Mouse (Mus musculus): ENCODE measurements around the gene Slc22a20. TPM values are rescaled to one million over a fixed set of nuclear protein-coding genes. Genes with fewer than 3 reads are reported as not detected.
A peak's percentile ranks its signal among the peaks of the same experiment; 100 is the strongest.

Gene Slc22a20
- polyA plus RNA-seq, 1 experiment from 2014 or later: not detected

- Histone ChIP-seq H3K36me3 (peaks cover 11% of the 10 kb centered on the region), H3K4me1 (peaks cover 34% of the 10 kb centered on the region), H3K27me3 (peaks cover 11% of the 10 kb centered on the region), H3K9ac (peak overlapping the region; percentile 59; the same call in 1 of the 2 replicates), H3K9me3 (no peaks in the 10 kb centered on the region), H3K27ac (no peak overlapping the region), H3K4me2 (peak overlapping the region; percentile 44), H3K4me3 (no peak overlapping the region)
- no peak for ATAC-seq (ENCODE audit: insufficient number of reproducible peaks, insufficient read depth, low FRiP score, low TSS enrichment, low read depth)
- WGBS: 70% methylated on average over 15 of the region's 15 CpGs
These were observed 63.6 kb downstream of the Slc22a20 start for GRCm38 (mm10) chr19:5922119-5922942.

- H3K36me3 ChIP-seq: peaks cover 15% of the 10 kb centered on the region
- no peak for ATAC-seq (ENCODE audit: insufficient number of reproducible peaks, insufficient read depth, low FRiP score, low TSS enrichment, low read depth)
- 15% methylated on average over 9 of the region's 9 CpGs for WGBS
- H3K4me3 ChIP-seq: 0 out of 2 replicates have a peak overlapping the region, but pooled peaks have one; percentile 8
- peak overlapping the region; percentile 44 for H3K4me2 ChIP-seq
- peaks cover 11% of the 10 kb centered on the region for H3K27me3 ChIP-seq
- H3K4me1 ChIP-seq: peaks cover 30% of the 10 kb centered on the region
- H3K9me3 ChIP-seq: no peaks in the 10 kb centered on the region
- H3K9ac ChIP-seq: peak overlapping the region; percentile 59; the same call in 1 of the 2 replicates
- no peak overlapping the region for H3K27ac ChIP-seq
These were observed 64.2 kb downstream of the Slc22a20 start for GRCm38 (mm10) chr19:5921715-5922114.

Other genes with a start within 250 kb of the Slc22a20 start
- gene Ltbp3, start 245.2 kb downstream of the Slc22a20 start, polyA plus RNA-seq (2015; fragmentation: Nextera tagmentation; extraction: Ambion mirVana): 44.4 and 47.8 TPM in 2 replicates
- 73.0 and 75.3 TPM in 2 replicates for gene Scyl1, start 214.7 kb downstream of the Slc22a20 start, polyA plus RNA-seq (2015; fragmentation: Nextera tagmentation; extraction: Ambion mirVana)
- 30.6 and 34.0 TPM in 2 replicates for gene Frmd8, start 110.9 kb downstream of the Slc22a20 start, polyA plus RNA-seq (2015; fragmentation: Nextera tagmentation; extraction: Ambion mirVana)
- gene Slc25a45, start 108.3 kb downstream of the Slc22a20 start, polyA plus RNA-seq (2015; fragmentation: Nextera tagmentation; extraction: Ambion mirVana): 3.1 and 4.5 TPM in 2 replicates
- gene Tigd3, start 92.0 kb downstream of the Slc22a20 start, polyA plus RNA-seq (2015; fragmentation: Nextera tagmentation; extraction: Ambion mirVana): 3.8 and 4.7 TPM in 2 replicates
- gene Dpf2, start 73.1 kb downstream of the Slc22a20 start, polyA plus RNA-seq (2015; fragmentation: Nextera tagmentation; extraction: Ambion mirVana): 164 and 179 TPM in 2 replicates
- gene Cdc42ep2, start 61.3 kb downstream of the Slc22a20 start, polyA plus RNA-seq (2015; fragmentation: Nextera tagmentation; extraction: Ambion mirVana): 4.7 TPM in 2 replicates
- 74.5 and 79.5 TPM in 2 replicates for gene Pola2, start 21.9 kb downstream of the Slc22a20 start, polyA plus RNA-seq (2015; fragmentation: Nextera tagmentation; extraction: Ambion mirVana)
- gene Capn1, start 29.8 kb upstream of the Slc22a20 start, polyA plus RNA-seq (2015; fragmentation: Nextera tagmentation; extraction: Ambion mirVana): 8.1 and 10.3 TPM in 2 replicates
- gene Syvn1, start 60.4 kb upstream of the Slc22a20 start, polyA plus RNA-seq (2015; fragmentation: Nextera tagmentation; extraction: Ambion mirVana): 28.3 and 28.4 TPM in 2 replicates
- gene Mrpl49, start 71.6 kb upstream of the Slc22a20 start, polyA plus RNA-seq (2015; fragmentation: Nextera tagmentation; extraction: Ambion mirVana): 79.5 and 80.4 TPM in 2 replicates
- gene Fau, start 71.7 kb upstream of the Slc22a20 start, polyA plus RNA-seq (2015; fragmentation: Nextera tagmentation; extraction: Ambion mirVana): 714 and 858 TPM in 2 replicates
- 33.2 TPM in 2 replicates for gene Znhit2, start 75.0 kb upstream of the Slc22a20 start, polyA plus RNA-seq (2015; fragmentation: Nextera tagmentation; extraction: Ambion mirVana)
- 21.7 and 22.0 TPM in 2 replicates for gene Tm7sf2, start 82.2 kb upstream of the Slc22a20 start, polyA plus RNA-seq (2015; fragmentation: Nextera tagmentation; extraction: Ambion mirVana)
- gene Vps51, start 91.1 kb upstream of the Slc22a20 start, polyA plus RNA-seq (2015; fragmentation: Nextera tagmentation; extraction: Ambion mirVana): 66.6 and 74.4 TPM in 2 replicates
- gene Tmem262, start 93.9 kb upstream of the Slc22a20 start, polyA plus RNA-seq (2015; fragmentation: Nextera tagmentation; extraction: Ambion mirVana): not detected in 2 replicates
- gene Gm28374, start 96.1 kb upstream of the Slc22a20 start, polyA plus RNA-seq (2015; fragmentation: Nextera tagmentation; extraction: Ambion mirVana): 1.6 and 2.1 TPM in 2 replicates
- 79.1 and 81.3 TPM in 2 replicates for gene Zfpl1, start 98.8 kb upstream of the Slc22a20 start, polyA plus RNA-seq (2015; fragmentation: Nextera tagmentation; extraction: Ambion mirVana)
- gene Cdca5, start 98.8 kb upstream of the Slc22a20 start, polyA plus RNA-seq (2015; fragmentation: Nextera tagmentation; extraction: Ambion mirVana): 37.0 and 39.6 TPM in 2 replicates
- gene AC131692.1, start 108.3 kb upstream of the Slc22a20 start, polyA plus RNA-seq (2015; fragmentation: Nextera tagmentation; extraction: Ambion mirVana): 0.34 and 0.54 TPM in 2 replicates
- 0.55 and 5.5 TPM in 2 replicates for gene Naaladl1, start 119.6 kb upstream of the Slc22a20 start, polyA plus RNA-seq (2015; fragmentation: Nextera tagmentation; extraction: Ambion mirVana)
- gene Sac3d1, start 132.5 kb upstream of the Slc22a20 start, polyA plus RNA-seq (2015; fragmentation: Nextera tagmentation; extraction: Ambion mirVana): 45.9 and 49.6 TPM in 2 replicates
- gene Snx15, start 142.2 kb upstream of the Slc22a20 start, polyA plus RNA-seq (2015; fragmentation: Nextera tagmentation; extraction: Ambion mirVana): 38.0 and 38.3 TPM in 2 replicates
- gene Batf2, start 154.8 kb upstream of the Slc22a20 start, polyA plus RNA-seq (2015; fragmentation: Nextera tagmentation; extraction: Ambion mirVana): 0.23 TPM in 1 of 2 replicates, not detected in the other
- gene Arl2, start 155.4 kb upstream of the Slc22a20 start, polyA plus RNA-seq (2015; fragmentation: Nextera tagmentation; extraction: Ambion mirVana): 106 and 110 TPM in 2 replicates
- not detected in 2 replicates for gene Majin, start 198.2 kb upstream of the Slc22a20 start, polyA plus RNA-seq (2015; fragmentation: Nextera tagmentation; extraction: Ambion mirVana)
- 3.3 and 3.8 TPM in 2 replicates for gene Gpha2, start 240.2 kb upstream of the Slc22a20 start, polyA plus RNA-seq (2015; fragmentation: Nextera tagmentation; extraction: Ambion mirVana)
- 26.6 and 27.9 TPM in 2 replicates for gene Ppp2r5b, start 249.7 kb upstream of the Slc22a20 start, polyA plus RNA-seq (2015; fragmentation: Nextera tagmentation; extraction: Ambion mirVana)

All from embryonic facial prominence, embryonic 13.5 days (tissue).